Mouse (Mus musculus): Measurements from ENCODE around the gene Gm28041. TPM values are rescaled to one million over a fixed set of nuclear protein-coding genes. Genes with fewer than 3 reads are reported as not detected.
"Not testable (repeated sequence)": the region's sequence is repeated elsewhere in the genome, so short reads cannot be mapped to it uniquely, and the experiment has no call there.

Gene Gm28041
- 0.13 and 0.35 TPM in 2 replicates for polyA plus RNA-seq (2015; fragmentation: Nextera tagmentation; extraction: Ambion mirVana)

GRCm38 (mm10) chr13:67375050-67375911 is at the start of gene Gm28041, which contains the start of gene Zfp456:
Gene Gm28041 (minus strand): TSS chr13:67375733.
Gene Zfp456 (minus strand): TSS chr13:67375810.
- Histone ChIP-seq H3K4me3 (ENCODE audit: low read depth, low read length) (peak within 1 kb of the TSS; percentile 64), H3K9ac (ENCODE audit: low read depth, low read length) (peak within 1 kb of the TSS; percentile 58), H3K4me2 (ENCODE audit: low read depth, low read length) (peak within 1 kb of the TSS; percentile 72)
- WGBS (ENCODE audit: insufficient replicate concordance): 9% methylated on average over 13 of the region's 15 CpGs
- not testable (repeated sequence) for H3K9me3 ChIP-seq (replicated peaks; ENCODE audit: control insufficient read depth, low read length); H3K27me3 ChIP-seq (ENCODE audit: control insufficient read depth, insufficient read depth, low read depth, low read length); H3K4me1 ChIP-seq (ENCODE audit: control insufficient read depth, low read depth, low read length); H3K36me3 ChIP-seq (ENCODE audit: control insufficient read depth, insufficient read depth); H3K27ac ChIP-seq (ENCODE audit: low read length)
- peak; percentile 91 for ATAC-seq (ENCODE audit: low read depth)

GRCm38 (mm10) chr13:67422532-67422931 is 47.0 kb upstream of the Gm28041 start:
- H3K9me3 ChIP-seq (replicated peaks; ENCODE audit: control insufficient read depth, low read length); H3K4me3 ChIP-seq (ENCODE audit: low read depth, low read length); H3K9ac ChIP-seq (ENCODE audit: low read depth, low read length); H3K36me3 ChIP-seq (ENCODE audit: control insufficient read depth, insufficient read depth); H3K27ac ChIP-seq (ENCODE audit: low read length); ATAC-seq (ENCODE audit: low read depth); H3K4me1 ChIP-seq (ENCODE audit: control insufficient read depth, low read depth, low read length); H3K27me3 ChIP-seq (ENCODE audit: control insufficient read depth, insufficient read depth, low read depth, low read length); H3K4me2 ChIP-seq (ENCODE audit: low read depth, low read length): not testable (repeated sequence)
- WGBS (ENCODE audit: insufficient replicate concordance): 80% methylated on average over 2 of the region's 2 CpGs

- peak within 1 kb of the TSS; percentile 68 for H3K4me3 ChIP-seq (ENCODE audit: low read depth, low read length)
- no peaks in the 10 kb centered on the region for H3K9me3 ChIP-seq (replicated peaks; ENCODE audit: control insufficient read depth, low read length)
- peak; percentile 59 for ATAC-seq (ENCODE audit: low read depth)
- peak within 1 kb of the TSS; percentile 84 for H3K4me2 ChIP-seq (ENCODE audit: low read depth, low read length)
- WGBS (ENCODE audit: insufficient replicate concordance): 3% methylated on average over 22 of the region's 22 CpGs
- H3K36me3 ChIP-seq (ENCODE audit: control insufficient read depth, insufficient read depth): no peaks in the 10 kb centered on the region
- peaks cover 6% of the 10 kb centered on the region for H3K4me1 ChIP-seq (ENCODE audit: control insufficient read depth, low read depth, low read length)
- H3K27me3 ChIP-seq (ENCODE audit: control insufficient read depth, insufficient read depth, low read depth, low read length): no peaks in the 10 kb centered on the region
- H3K27ac ChIP-seq (ENCODE audit: low read length): no peak within 1 kb of the TSS
- H3K9ac ChIP-seq (ENCODE audit: low read depth, low read length): peak within 1 kb of the TSS; percentile 59
Measured at GRCm38 (mm10) chr13:67421207-67421857, 45.8 kb upstream of the Gm28041 start, which contains the start of gene Zfp459. Gene Zfp459 (minus strand): TSS chr13:67421418.

GRCm38 (mm10) chr13:67420558-67421206 is 45.1 kb upstream of the Gm28041 start:
- Histone ChIP-seq H3K27me3 (ENCODE audit: control insufficient read depth, insufficient read depth, low read depth, low read length) (no peaks in the 10 kb centered on the region), H3K27ac (ENCODE audit: low read length) (no peak overlapping the region), H3K4me3 (ENCODE audit: low read depth, low read length) (peak overlapping the region; percentile 68), H3K9ac (ENCODE audit: low read depth, low read length) (peak overlapping the region; percentile 59), H3K9me3 (replicated peaks; ENCODE audit: control insufficient read depth, low read length) (no peaks in the 10 kb centered on the region), H3K4me2 (ENCODE audit: low read depth, low read length) (peak overlapping the region; percentile 84), H3K4me1 (ENCODE audit: control insufficient read depth, low read depth, low read length) (peaks cover 6% of the 10 kb centered on the region), H3K36me3 (ENCODE audit: control insufficient read depth, insufficient read depth) (no peaks in the 10 kb centered on the region)
- 30% methylated on average over 11 of the region's 11 CpGs for WGBS (ENCODE audit: insufficient replicate concordance)
- ATAC-seq (ENCODE audit: low read depth): no peak

GRCm38 (mm10) chr13:67416811-67417210 is 41.3 kb upstream of the Gm28041 start:
- no peaks in the 10 kb centered on the region for H3K27me3 ChIP-seq (ENCODE audit: control insufficient read depth, insufficient read depth, low read depth, low read length)
- peaks cover 6% of the 10 kb centered on the region for H3K4me1 ChIP-seq (ENCODE audit: control insufficient read depth, low read depth, low read length)
- WGBS (ENCODE audit: insufficient replicate concordance): 75% methylated on average over 3 of the region's 3 CpGs
- no peak overlapping the region for H3K4me2 ChIP-seq (ENCODE audit: low read depth, low read length)
- no peaks in the 10 kb centered on the region for H3K9me3 ChIP-seq (replicated peaks; ENCODE audit: control insufficient read depth, low read length)
- no peak overlapping the region for H3K27ac ChIP-seq (ENCODE audit: low read length)
- no peaks in the 10 kb centered on the region for H3K36me3 ChIP-seq (ENCODE audit: control insufficient read depth, insufficient read depth)
- no peak overlapping the region for H3K4me3 ChIP-seq (ENCODE audit: low read depth, low read length)
- H3K9ac ChIP-seq (ENCODE audit: low read depth, low read length): no peak overlapping the region
- ATAC-seq (ENCODE audit: low read depth): no peak

GRCm38 (mm10) chr13:67415759-67416158 is 40.2 kb upstream of the Gm28041 start:
- H3K9me3 ChIP-seq (replicated peaks; ENCODE audit: control insufficient read depth, low read length): no peaks in the 10 kb centered on the region
- ATAC-seq (ENCODE audit: low read depth): no peak
- peaks cover 2% of the 10 kb centered on the region for H3K4me1 ChIP-seq (ENCODE audit: control insufficient read depth, low read depth, low read length)
- H3K4me3 ChIP-seq (ENCODE audit: low read depth, low read length): no peak overlapping the region
- no peaks in the 10 kb centered on the region for H3K36me3 ChIP-seq (ENCODE audit: control insufficient read depth, insufficient read depth)
- 74% methylated on average over 6 of the region's 6 CpGs for WGBS (ENCODE audit: insufficient replicate concordance)
- no peak overlapping the region for H3K4me2 ChIP-seq (ENCODE audit: low read depth, low read length)
- no peak overlapping the region for H3K27ac ChIP-seq (ENCODE audit: low read length)
- H3K27me3 ChIP-seq (ENCODE audit: control insufficient read depth, insufficient read depth, low read depth, low read length): no peaks in the 10 kb centered on the region
- H3K9ac ChIP-seq (ENCODE audit: low read depth, low read length): no peak overlapping the region

GRCm38 (mm10) chr13:67413634-67414033 is 38.1 kb upstream of the Gm28041 start:
- not testable (repeated sequence) for H3K36me3 ChIP-seq (ENCODE audit: control insufficient read depth, insufficient read depth); H3K4me1 ChIP-seq (ENCODE audit: control insufficient read depth, low read depth, low read length); H3K9ac ChIP-seq (ENCODE audit: low read depth, low read length); H3K9me3 ChIP-seq (replicated peaks; ENCODE audit: control insufficient read depth, low read length); H3K27ac ChIP-seq (ENCODE audit: low read length); H3K27me3 ChIP-seq (ENCODE audit: control insufficient read depth, insufficient read depth, low read depth, low read length); H3K4me2 ChIP-seq (ENCODE audit: low read depth, low read length); ATAC-seq (ENCODE audit: low read depth); H3K4me3 ChIP-seq (ENCODE audit: low read depth, low read length)
- 60% methylated on average over 3 of the region's 3 CpGs for WGBS (ENCODE audit: insufficient replicate concordance)

GRCm38 (mm10) chr13:67399183-67399903 is 23.8 kb upstream of the Gm28041 start, which contains the start of gene Zfp429:
Gene Zfp429 (minus strand): TSS chr13:67399819.
- H3K36me3 ChIP-seq (ENCODE audit: control insufficient read depth, insufficient read depth); H3K27ac ChIP-seq (ENCODE audit: low read length); H3K27me3 ChIP-seq (ENCODE audit: control insufficient read depth, insufficient read depth, low read depth, low read length); H3K4me1 ChIP-seq (ENCODE audit: control insufficient read depth, low read depth, low read length); H3K9me3 ChIP-seq (replicated peaks; ENCODE audit: control insufficient read depth, low read length): not testable (repeated sequence)
- Histone ChIP-seq H3K4me2 (ENCODE audit: low read depth, low read length) (peak within 1 kb of the TSS; percentile 63), H3K4me3 (ENCODE audit: low read depth, low read length) (peak within 1 kb of the TSS; percentile 70), H3K9ac (ENCODE audit: low read depth, low read length) (peak within 1 kb of the TSS; percentile 68)
- peak; percentile 88 for ATAC-seq (ENCODE audit: low read depth)
- 3% methylated on average over 14 of the region's 16 CpGs for WGBS (ENCODE audit: insufficient replicate concordance)
